Mouse (Mus musculus) left cerebral cortex, adult 18-20 months (tissue): ENCODE measurements around the gene Cd2bp2. TPM values are rescaled to one million over a fixed set of nuclear protein-coding genes. Genes with fewer than 3 reads are reported as not detected.
"Not testable (repeated sequence)": the region's sequence is repeated elsewhere in the genome, so short reads cannot be mapped to it uniquely, and the experiment has no call there.

ENCODE experiments used
- DNase-seq, 2 experiments: peaks; one replicate each; pipeline ENCODE4 v3.0.0; 2021 to 2022; ENCODE audit warnings: low spot score in 2 of 2, mixed read lengths in 1 of 2
- total RNA-seq, 2 experiments: library from RNA; stranded (reverse); gene quantifications; 2 replicates each; pipeline ENCODE4 v1.2.3; 2021

The Cd2bp2 gene
- total RNA-seq, 2 experiments from 2014 or later: 88.0 to 90.2 TPM

DNA sequence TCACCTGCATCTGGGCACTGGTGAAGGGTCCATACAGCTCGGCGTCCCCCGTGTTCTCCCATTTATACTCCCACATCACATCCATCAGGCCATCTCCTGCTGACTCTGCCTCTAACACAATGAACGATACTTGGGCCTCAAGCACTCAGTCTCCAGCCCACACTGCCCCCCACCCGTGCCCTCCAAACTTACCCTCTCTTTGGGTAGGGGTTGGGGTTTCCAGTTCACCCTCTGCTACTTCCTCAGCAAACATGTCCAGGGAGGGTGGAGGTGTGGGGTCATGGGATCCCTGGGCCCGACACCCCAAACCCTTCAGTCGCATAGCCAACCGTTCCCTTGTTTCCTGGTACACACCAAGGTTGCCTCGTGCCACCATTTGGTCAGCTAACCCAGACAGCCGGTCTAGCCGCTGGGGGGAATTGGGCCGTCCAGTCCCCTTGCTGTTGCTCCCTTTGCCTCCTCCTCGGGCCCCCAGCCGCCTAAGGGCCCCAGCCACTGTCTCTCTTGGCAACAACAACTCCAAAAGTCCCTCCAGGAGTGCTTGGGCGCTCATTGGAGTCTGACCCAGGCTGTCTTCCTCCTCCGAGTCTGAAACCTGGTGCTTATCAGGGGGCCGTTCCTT is 1.7 kb downstream of the Cd2bp2 start:
- no peak for DNase-seq

GRCm38 (mm10) chr7:127192989-127193388 is 2.9 kb downstream of the Cd2bp2 start:
- DNase-seq: no peak

DNA sequence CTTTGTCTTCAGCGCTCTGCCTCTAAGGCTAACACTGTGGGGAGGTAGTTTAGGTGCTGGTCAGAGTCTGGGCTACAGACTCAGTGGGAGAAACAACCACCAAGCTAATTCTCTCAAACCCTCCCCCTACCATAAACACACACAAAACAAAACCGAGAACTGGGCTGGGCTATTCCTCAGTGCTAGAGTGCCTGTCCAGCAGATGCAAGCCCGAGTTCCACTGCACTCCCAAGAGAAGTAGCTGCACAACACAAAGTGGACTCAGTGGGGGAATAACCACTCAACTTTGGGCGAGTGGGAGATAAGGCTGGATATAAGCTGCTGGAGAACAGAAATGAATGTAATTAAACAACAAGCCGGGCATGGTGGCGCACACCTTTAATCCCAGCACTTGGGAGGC is 5.2 kb downstream of the Cd2bp2 start:
- no peak for DNase-seq

DNA sequence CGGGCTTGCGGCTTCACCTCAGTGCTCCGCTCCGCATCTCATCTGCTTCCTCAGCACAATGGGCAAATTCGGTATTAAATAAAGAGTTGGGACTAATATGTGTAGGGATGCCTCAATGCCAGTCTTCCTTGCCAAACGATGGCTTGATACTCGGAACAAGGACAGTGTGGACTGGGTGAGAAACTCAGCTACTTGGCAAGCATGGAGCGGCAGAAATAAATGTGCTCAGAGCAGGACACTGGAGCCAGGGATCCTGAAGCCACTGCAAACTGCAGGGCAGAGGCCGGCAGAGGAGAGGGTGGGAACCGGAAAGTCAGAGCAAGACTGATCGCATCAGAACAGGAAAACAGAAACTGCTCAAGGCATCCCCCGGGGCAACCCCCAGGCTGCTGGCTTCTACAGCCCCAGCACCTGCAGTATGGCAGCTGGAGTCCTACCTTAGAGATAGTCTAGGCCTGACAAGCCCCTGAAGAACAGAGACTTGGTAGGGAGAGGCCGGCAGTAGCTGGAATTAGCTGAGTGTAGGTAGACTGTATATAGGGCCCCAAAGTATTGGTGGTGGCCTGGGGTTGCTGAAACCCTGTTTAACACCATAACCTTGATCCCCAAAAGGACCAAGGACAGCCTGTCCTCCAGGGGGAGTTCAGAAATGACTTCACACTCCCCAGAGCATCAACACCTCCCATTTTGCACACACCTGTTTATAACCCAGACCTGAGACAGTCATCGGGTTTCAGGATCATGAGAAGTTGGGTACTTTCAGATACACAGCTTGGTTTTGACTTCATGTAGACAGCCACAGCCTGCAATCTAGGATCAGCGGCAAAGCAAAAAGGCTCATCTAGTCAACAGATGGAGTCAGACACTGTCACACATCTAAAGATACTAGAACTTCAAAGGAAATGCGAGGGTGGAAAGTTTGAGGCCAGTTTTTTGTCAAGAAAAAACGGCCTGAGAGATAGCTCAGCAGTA is 7.3 kb downstream of the Cd2bp2 start:
- no peak for DNase-seq

DNA sequence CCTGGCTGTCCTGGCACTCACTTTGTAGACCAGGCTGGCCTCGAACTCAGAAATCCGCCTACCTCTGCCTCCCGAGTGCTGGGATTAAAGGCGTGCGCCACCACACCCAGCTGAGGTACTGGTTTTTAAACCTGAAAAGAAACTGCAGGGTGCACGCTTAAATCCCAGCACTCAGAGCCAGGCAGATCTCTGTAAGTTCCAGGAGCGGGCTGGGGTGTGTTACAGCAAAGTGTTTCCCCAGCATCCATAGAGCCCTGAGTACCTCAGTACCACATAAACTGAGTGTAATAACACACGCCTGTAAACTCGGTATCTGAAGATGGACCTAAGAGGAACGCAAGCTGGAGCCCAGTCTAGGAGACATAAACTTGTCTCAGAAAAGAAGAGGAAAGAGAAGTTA is 8.5 kb downstream of the Cd2bp2 start:
- DNase-seq: no peak

- DNase-seq: no peak
Measured at GRCm38 (mm10) chr7:127185601-127186000, 10.2 kb downstream of the Cd2bp2 start.

- no peak for DNase-seq
Measured at GRCm38 (mm10) chr7:127184720-127185119, 11.1 kb downstream of the Cd2bp2 start.

DNA sequence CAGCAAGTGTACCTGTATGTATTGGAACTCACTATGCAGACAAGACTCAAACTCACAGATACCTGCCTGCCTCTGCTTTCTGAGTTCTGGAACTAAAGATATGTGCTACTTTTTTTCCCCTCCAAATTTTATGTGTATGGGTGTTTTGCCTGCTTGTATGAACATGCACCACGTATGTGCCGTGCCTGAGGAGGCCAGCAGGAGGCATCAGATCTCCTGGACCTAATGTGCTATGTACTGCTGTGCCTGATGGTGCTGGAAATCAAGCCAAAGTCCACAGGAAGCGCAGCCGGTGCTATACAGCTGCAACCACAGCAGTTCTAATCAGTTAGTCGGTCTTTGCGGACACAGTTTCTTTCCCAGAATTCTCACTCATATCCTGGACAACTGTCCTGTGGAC is 12.0 kb downstream of the Cd2bp2 start:
- no peak for DNase-seq

DNA sequence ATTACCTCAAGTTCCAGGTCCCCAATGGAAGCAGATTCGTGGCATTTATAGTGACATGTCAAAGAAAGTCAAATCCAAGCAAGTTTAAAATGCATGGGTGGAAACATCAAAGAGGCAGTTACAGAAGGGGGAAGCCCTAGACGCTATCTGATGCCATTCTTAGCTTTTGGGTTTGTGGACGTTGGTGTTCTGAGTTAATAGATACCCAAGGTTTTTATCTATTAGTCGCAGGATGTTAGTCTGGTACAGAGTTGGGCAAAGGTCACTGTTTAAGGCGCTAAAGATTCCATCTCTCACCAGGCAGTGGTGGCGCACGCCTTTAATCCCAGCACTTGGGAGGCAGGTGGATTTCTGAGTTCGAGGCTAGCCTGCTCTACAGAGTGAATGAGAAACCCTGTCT is 12.5 kb downstream of the Cd2bp2 start:
- DNase-seq: no peak

GRCm38 (mm10) chr7:127181724-127182123 is 14.1 kb downstream of the Cd2bp2 start:
- not testable (repeated sequence) for DNase-seq

GRCm38 (mm10) chr7:127180783-127181182 is 15.1 kb downstream of the Cd2bp2 start:
- DNase-seq: no peak

- DNase-seq: no peak
Measured at GRCm38 (mm10) chr7:127176937-127177336, 18.9 kb downstream of the Cd2bp2 start.

- DNase-seq: no peak
Measured at GRCm38 (mm10) chr7:127166501-127166900, 29.3 kb downstream of the Cd2bp2 start.

GRCm38 (mm10) chr7:127165607-127166493 is 30.0 kb downstream of the Cd2bp2 start:
- no peak for DNase-seq

- DNase-seq: no peak
Measured at GRCm38 (mm10) chr7:127164002-127164401, 31.8 kb downstream of the Cd2bp2 start.

DNA sequence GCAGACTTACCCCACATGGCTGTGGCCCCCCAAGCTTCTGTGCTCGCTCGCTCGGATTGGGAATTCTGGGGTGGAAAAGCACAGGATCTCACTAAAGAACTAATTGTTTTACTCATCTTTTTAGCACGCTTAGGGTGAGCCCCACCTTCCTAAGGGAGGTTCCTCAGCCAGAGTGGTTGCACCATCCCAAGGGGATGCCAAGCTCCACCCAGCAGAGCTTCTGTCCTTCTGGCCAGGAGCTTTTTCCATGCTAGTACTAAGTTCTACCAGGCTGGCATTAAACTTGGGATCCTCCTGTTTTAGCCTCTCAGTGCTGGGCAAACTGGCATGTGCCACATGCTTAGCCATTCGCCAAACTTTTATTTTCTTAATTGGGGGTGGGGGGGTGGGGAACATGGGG is 33.3 kb downstream of the Cd2bp2 start:
- DNase-seq: no peak

DNA sequence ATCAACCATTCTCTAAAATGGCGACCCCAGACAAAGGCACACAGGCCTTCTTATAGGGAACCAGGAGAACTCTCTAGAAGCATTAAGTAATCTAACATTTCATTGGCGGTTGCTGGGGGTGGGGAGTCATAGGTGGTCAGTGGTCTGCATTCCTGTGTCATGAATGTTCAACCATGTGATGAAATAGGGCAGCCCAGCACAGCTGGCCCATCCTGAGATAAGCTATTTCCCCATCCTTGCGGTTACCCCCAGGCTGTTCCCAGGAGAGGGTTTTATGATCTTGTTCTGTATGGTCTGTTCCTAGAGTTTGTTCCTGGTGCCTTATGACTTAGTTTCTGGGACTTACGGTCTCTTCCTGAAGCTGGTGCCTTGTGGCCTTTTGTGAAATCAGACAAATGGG is 38.3 kb downstream of the Cd2bp2 start:
- no peak for DNase-seq

DNA sequence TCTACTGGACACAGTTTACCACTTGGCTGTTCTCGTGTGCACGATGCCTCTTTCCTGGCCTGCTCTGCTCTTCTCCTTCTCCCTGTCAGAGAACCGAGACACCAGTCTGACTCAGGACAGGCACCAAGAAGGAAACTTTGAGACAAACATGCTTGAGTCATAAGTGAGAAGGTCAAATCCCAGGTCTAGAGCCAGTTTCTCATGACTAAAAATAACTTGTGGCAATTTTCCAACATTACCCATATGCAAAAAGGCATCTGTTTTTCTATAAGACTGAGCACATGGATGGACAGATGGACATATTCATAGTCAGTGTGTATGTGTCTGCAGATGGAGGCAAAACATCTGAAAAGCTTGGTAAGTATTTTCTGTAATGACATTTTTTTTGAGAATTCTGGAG is 42.4 kb downstream of the Cd2bp2 start:
- no peak for DNase-seq

GRCm38 (mm10) chr7:127152464-127152863 is 43.4 kb downstream of the Cd2bp2 start:
- no peak for DNase-seq

DNA sequence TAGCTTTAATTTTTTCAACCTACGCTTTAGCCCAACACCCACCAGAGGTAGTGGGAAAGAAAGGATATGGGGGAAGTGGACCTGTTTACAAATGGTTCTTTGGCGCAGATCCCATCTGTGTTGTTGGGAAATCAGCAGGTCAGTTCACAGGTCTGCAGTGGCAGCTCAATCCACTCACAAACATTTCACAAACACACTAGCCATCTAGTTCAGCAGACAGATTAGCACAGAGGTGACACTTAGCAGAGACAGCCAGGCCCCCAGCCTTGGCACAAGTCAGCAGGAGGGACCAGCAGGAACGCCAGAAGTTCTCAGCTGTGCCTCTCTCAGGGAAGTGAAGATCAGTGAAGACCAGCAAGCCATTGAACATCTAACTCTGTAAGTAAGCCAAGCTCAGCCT is 47.9 kb downstream of the Cd2bp2 start:
- DNase-seq: no peak

GRCm38 (mm10) chr7:127146267-127146603 is 49.6 kb downstream of the Cd2bp2 start:
- DNase-seq: no peak
